Mouse (Mus musculus) retina, adult 2 months (tissue): Measurements from ENCODE around the gene Slc17a4.

Experiments used
- DNase-seq: peaks from one replicate; pipeline ENCODE4 v3.0.0-alpha.2; 2012; ENCODE audit warnings: low read depth, low spot score

Gene Slc17a4

GRCm38 (mm10) chr13:23914376-23915167 is at the start of gene Slc17a4:
Slc17a4 (minus strand) TSS chr13:23915009.
- no peak for DNase-seq

- DNase-seq = no peak
Measured at GRCm38 (mm10) chr13:23959776-23960175, 45.0 kb upstream of the Slc17a4 start.

- no peak for DNase-seq
Measured at GRCm38 (mm10) chr13:23950928-23951327, 36.1 kb upstream of the Slc17a4 start.

GRCm38 (mm10) chr13:23949484-23950246 is 34.9 kb upstream of the Slc17a4 start:
- no peak for DNase-seq

- no peak for DNase-seq
Measured at GRCm38 (mm10) chr13:23946254-23946653, 31.4 kb upstream of the Slc17a4 start.

GRCm38 (mm10) chr13:23942861-23943260 is 28.1 kb upstream of the Slc17a4 start:
- no peak for DNase-seq

- DNase-seq = no peak
Measured at GRCm38 (mm10) chr13:23940291-23940690, 25.5 kb upstream of the Slc17a4 start.

GRCm38 (mm10) chr13:23938699-23939098 is 23.9 kb upstream of the Slc17a4 start:
- DNase-seq = no peak

- no peak for DNase-seq
Measured at GRCm38 (mm10) chr13:23934211-23934520, 19.4 kb upstream of the Slc17a4 start, which contains the start of gene Hist1h2aa. Hist1h2aa (plus strand) TSS chr13:23934462.

GRCm38 (mm10) chr13:23933421-23934210 is 18.8 kb upstream of the Slc17a4 start, which contains the start of gene Hist1h2ba:
Hist1h2ba (minus strand) TSS chr13:23934156.
- no peak for DNase-seq

- peak; percentile 54 for DNase-seq
Measured at GRCm38 (mm10) chr13:23930904-23931303, 16.1 kb upstream of the Slc17a4 start.

GRCm38 (mm10) chr13:23930461-23930860 is 15.7 kb upstream of the Slc17a4 start:
- DNase-seq = no peak

- no peak for DNase-seq
Measured at GRCm38 (mm10) chr13:23928637-23929036, 13.8 kb upstream of the Slc17a4 start.

GRCm38 (mm10) chr13:23925792-23926191 is 11.0 kb upstream of the Slc17a4 start:
- DNase-seq = no peak

GRCm38 (mm10) chr13:23917674-23918073 is 2.9 kb upstream of the Slc17a4 start:
- DNase-seq = no peak

- DNase-seq = no peak
Measured at GRCm38 (mm10) chr13:23916132-23916531, 1.3 kb upstream of the Slc17a4 start.

GRCm38 (mm10) chr13:23913791-23914306 is 960 bp downstream of the Slc17a4 start:
- DNase-seq = no peak

- no peak for DNase-seq
Measured at GRCm38 (mm10) chr13:23911335-23911734, 3.5 kb downstream of the Slc17a4 start.

GRCm38 (mm10) chr13:23910121-23910520 is 4.7 kb downstream of the Slc17a4 start:
- no peak for DNase-seq

- no peak for DNase-seq
Measured at GRCm38 (mm10) chr13:23906906-23907305, 7.9 kb downstream of the Slc17a4 start.

GRCm38 (mm10) chr13:23898242-23898641 is 16.6 kb downstream of the Slc17a4 start:
- no peak for DNase-seq

- DNase-seq = peak; percentile 38
Measured at GRCm38 (mm10) chr13:23893269-23893593, 21.6 kb downstream of the Slc17a4 start.
